ENCODE assay signal across 20 mouse cellular contexts in the genomic region with DNA sequence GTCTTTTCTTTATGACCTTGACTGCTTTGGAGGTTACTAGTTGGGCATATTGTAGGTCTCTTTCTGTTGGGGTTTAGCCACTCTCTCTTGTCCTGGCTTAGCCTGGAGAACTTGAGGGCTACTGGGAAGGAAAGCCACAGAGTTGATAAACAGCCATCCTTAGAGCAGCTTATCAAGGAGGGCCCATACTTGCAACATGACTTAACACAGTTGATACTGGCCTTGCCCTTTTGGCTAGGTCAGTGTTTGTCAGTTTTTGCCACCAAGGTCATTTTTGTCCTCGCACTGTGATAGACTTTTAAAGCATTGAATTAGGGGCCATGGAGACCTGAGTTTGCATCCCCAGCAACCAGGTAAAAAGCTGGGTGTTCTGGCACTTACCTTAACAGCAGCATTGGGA. TPM values are rescaled to one million over a fixed set of nuclear protein-coding genes. Genes with fewer than 3 reads are reported as not detected.
"Had no signal": no experiment of that assay in that cellular context is flagged by ENCODE, and none has a peak within 500 bp of the region (broad histone marks: within the 10 kb centered on the region; RNA-seq: fewer than 3 reads in every experiment).

No protein-coding gene starts in this region.

- H3K27ac ChIP-seq: lung, embryonic 15.5 days; macrophage; midbrain, embryonic 12.5 days; midbrain, embryonic 15.5 days; neural tube, embryonic 12.5 days; stomach, embryonic 15.5 days; stomach, postnatal 0 days had no signal

- H3K36me3 ChIP-seq: lung, embryonic 15.5 days; midbrain, embryonic 12.5 days; midbrain, embryonic 15.5 days; neural tube, embryonic 12.5 days; stomach, embryonic 15.5 days had no signal

- H3K9ac ChIP-seq: liver, postnatal 0 days; lung, embryonic 15.5 days; midbrain, embryonic 12.5 days; midbrain, embryonic 15.5 days; neural tube, embryonic 12.5 days; stomach, embryonic 15.5 days had no signal

- H3K27me3 ChIP-seq: lung, embryonic 15.5 days; megakaryocyte, embryonic 14.5 days; midbrain, embryonic 15.5 days; neural tube, embryonic 12.5 days; stomach, embryonic 15.5 days had no signal

- H3K4me2 ChIP-seq: lung, embryonic 15.5 days; midbrain, embryonic 12.5 days; midbrain, embryonic 15.5 days; neural tube, embryonic 12.5 days; stomach, embryonic 15.5 days had no signal

- H3K9me3 ChIP-seq: lung, embryonic 15.5 days; megakaryocyte, embryonic 14.5 days; midbrain, embryonic 12.5 days; midbrain, embryonic 15.5 days; neural tube, embryonic 12.5 days; stomach, embryonic 15.5 days had no signal

- H3K4me3 ChIP-seq: lung, embryonic 15.5 days; megakaryocyte, embryonic 14.5 days; midbrain, embryonic 12.5 days; midbrain, embryonic 15.5 days; neural tube, embryonic 12.5 days; stomach, embryonic 15.5 days had no signal

- DNase-seq: liver, postnatal 0 days; lung, adult 2 months; lung, postnatal 14 days; lung, postnatal 36 days; right cerebral cortex, postnatal 14 days; thymus, adult 2 months; thymus, postnatal 25 days; thymus, postnatal 4 days had no signal

- H3K4me1 ChIP-seq: lung, embryonic 15.5 days; megakaryocyte, embryonic 14.5 days; stomach, embryonic 15.5 days had no signal

- ATAC-seq: liver, postnatal 0 days; lung, postnatal 0 days; midbrain, embryonic 15.5 days had no signal

RNA-seq across cellular contexts. Expression of gene Wnt5a, which starts 23.7 kb away (rescaled TPM):
- total RNA-seq: megakaryocyte progenitor cell, adult 5-6 weeks; monocyte, adult 5-6 weeks; neutrophil, adult 5-6 weeks had no signal
- polyA plus RNA-seq: macrophage had no signal
